Mouse (Mus musculus): ENCODE measurements around the gene Ksr1.

DNA sequence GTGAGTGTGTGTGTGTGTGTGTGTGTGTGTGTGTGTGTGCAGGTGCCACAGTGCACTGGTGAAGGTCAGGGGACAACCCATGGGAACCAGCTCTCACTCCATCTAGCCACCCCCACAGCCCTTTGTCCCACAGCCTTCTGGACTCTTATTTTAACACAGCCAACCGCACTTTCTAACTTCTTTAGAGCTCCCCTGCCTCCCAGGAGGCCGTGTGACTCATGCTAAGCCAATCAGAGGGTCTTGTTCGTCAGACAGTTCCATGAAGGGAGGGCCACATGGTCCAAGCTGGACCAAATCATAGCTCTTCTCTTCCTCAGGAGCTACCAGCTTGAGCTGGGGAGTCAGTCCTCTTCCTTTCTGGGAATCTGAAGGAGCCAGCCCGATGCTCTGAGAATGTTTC lies 41.1 kb upstream of the Ksr1 start:
- no peak for TF ChIP-seq CTCF (IDR thresholded peaks at IDR 0.05; ENCODE audit: low read depth)
- no peak for TF ChIP-seq EP300 (IDR thresholded peaks at IDR 0.05; ENCODE audit: low read depth)

All from liver, postnatal 0 days (tissue).